Mouse (Mus musculus): Measurements from ENCODE around the gene Tbc1d19. TPM values are rescaled to one million over a fixed set of nuclear protein-coding genes. Genes with fewer than 3 reads are reported as not detected.

Tbc1d19 gene
- polyA plus RNA-seq, 1 experiment from 2014 or later: 3.7 TPM

DNA sequence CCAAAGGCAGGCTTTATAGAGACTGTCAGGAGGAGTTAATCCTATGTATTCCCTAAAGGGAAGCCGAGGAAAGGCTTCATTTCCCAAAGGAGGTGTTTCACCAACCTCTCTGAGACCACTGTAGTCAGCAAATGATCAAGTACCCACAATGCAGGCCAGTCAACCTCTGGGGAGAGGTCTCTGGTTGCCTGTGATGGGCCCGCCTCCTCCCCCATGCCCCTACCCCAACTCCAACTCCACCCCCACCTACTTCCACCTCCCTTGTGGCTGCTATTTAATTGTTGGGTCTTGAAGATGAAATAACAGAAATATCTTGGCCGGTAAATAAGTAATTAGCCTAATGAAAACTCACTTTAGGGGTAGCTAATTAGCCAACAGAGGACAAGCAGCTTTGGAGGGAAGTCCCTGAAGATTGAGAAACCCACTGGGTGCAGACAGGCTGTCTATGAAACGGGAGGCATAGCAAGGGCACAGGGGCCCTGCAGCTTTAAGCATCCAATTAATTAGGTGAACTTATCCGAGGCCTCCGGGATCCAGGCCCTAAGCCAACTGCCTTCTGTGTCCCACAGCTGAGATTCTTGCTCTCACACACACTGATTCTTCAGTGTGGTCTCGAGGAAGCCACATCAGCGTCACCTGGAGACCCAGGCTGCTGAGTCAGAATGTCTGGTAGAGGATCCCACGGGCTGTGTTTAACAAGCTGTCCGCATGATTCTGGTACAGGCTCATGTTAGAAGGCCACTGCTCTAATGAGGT lies 112.9 kb downstream of the Tbc1d19 start:
- Histone ChIP-seq H3K27ac (ENCODE audit: low read depth) (no peak overlapping the region), H3K4me1 (ENCODE audit: insufficient read depth) (no peaks in the 10 kb centered on the region), H3K27me3 (ENCODE audit: insufficient read depth, low read length) (no peaks in the 10 kb centered on the region), H3K9me3 (ENCODE audit: low read length) (0 out of 2 replicates have a peak, but pooled peaks cover 5% of the 10 kb centered on the region), H3K36me3 (replicated peaks; ENCODE audit: insufficient read depth, low read length) (no peaks in the 10 kb centered on the region), H3K4me2 (ENCODE audit: low read depth, low read length) (no peak overlapping the region), H3K9ac (replicated peaks) (no peak overlapping the region), H3K4me3 (ENCODE audit: low read depth, low read length) (no peak overlapping the region)
- no peak for DNase-seq
- TF ChIP-seq EP300 (IDR thresholded peaks at IDR 0.05; ENCODE audit: low read depth) (no peak), CTCF (IDR thresholded peaks at IDR 0.05; ENCODE audit: low read depth) (no peak)
- no peak for ATAC-seq
- 68% methylated on average over 10 of the region's 10 CpGs for WGBS (ENCODE audit: insufficient replicate concordance)

DNA sequence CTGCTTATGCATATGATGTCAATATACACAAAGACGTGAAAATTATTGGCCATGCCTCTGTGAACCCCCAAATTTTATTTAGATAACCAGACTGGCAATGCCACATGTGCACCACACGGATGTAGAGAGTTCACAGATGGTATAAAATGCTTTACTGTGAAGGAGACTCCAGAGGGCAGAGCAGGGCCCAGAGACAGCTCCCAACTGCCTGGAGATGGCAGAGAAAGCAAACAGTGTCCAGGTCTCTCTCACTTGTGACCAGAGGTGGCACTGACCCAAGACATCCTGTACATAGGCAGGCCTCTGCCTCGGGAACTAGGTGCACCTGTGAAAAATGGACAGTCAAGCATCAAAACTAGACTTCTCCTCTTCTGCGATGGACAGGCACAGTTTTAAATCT lies 114.6 kb downstream of the Tbc1d19 start:
- no peak overlapping the region for H3K9ac ChIP-seq (replicated peaks)
- H3K9me3 ChIP-seq (ENCODE audit: low read length): 0 out of 2 replicates have a peak, but pooled peaks cover 5% of the 10 kb centered on the region
- H3K36me3 ChIP-seq (replicated peaks; ENCODE audit: insufficient read depth, low read length): no peaks in the 10 kb centered on the region
- no peaks in the 10 kb centered on the region for H3K27me3 ChIP-seq (ENCODE audit: insufficient read depth, low read length)
- ATAC-seq (no peak), DNase-seq (no peak)
- H3K4me2 ChIP-seq (ENCODE audit: low read depth, low read length): no peak overlapping the region
- H3K4me1 ChIP-seq (ENCODE audit: insufficient read depth): no peaks in the 10 kb centered on the region
- TF ChIP-seq CTCF (IDR thresholded peaks at IDR 0.05; ENCODE audit: low read depth): peak; percentile 34
- no peak for TF ChIP-seq EP300 (IDR thresholded peaks at IDR 0.05; ENCODE audit: low read depth)
- H3K4me3 ChIP-seq (ENCODE audit: low read depth, low read length): no peak overlapping the region
- 61% methylated on average over 4 of the region's 4 CpGs for WGBS (ENCODE audit: insufficient replicate concordance)
- no peak overlapping the region for H3K27ac ChIP-seq (ENCODE audit: low read depth)

DNA sequence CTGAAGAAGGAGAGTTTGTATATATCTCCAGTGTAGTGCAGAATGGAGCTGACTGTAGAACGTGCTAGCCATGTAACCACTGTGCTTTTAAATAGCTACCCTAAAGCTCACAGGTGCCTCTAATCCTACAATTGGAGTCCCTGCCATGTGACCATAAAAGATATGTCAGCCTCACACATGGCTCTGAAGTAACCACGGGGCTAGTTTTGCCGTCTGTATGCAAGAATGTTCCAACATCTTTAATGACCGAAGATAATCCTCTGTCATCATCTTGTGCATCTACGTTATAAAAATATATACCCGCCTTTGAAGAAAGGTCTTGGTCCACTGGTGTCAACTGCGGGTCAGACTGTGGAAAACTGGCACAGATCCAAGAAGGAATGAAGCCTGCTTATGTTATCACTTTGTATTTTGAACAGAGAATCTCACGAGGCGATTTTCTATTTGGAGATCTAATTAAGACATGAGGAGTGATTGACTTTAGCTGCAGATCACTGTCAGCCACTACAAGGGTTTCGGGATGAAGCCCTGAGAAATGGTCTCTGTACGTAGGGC lies 117.0 kb downstream of the Tbc1d19 start:
- 72% methylated on average over 11 of the region's 11 CpGs for WGBS (ENCODE audit: insufficient replicate concordance)
- H3K27ac ChIP-seq (ENCODE audit: low read depth): no peak overlapping the region
- no peak overlapping the region for H3K4me2 ChIP-seq (ENCODE audit: low read depth, low read length)
- no peak overlapping the region for H3K4me3 ChIP-seq (ENCODE audit: low read depth, low read length)
- H3K4me1 ChIP-seq (ENCODE audit: insufficient read depth): peaks cover 4% of the 10 kb centered on the region; the same call in 1 of the 2 replicates
- no peaks in the 10 kb centered on the region for H3K36me3 ChIP-seq (replicated peaks; ENCODE audit: insufficient read depth, low read length)
- TF ChIP-seq CTCF (IDR thresholded peaks at IDR 0.05; ENCODE audit: low read depth) (no peak), EP300 (IDR thresholded peaks at IDR 0.05; ENCODE audit: low read depth) (no peak)
- no peak overlapping the region for H3K9ac ChIP-seq (replicated peaks)
- H3K27me3 ChIP-seq (ENCODE audit: insufficient read depth, low read length): no peaks in the 10 kb centered on the region
- H3K9me3 ChIP-seq (ENCODE audit: low read length): no peaks in the 10 kb centered on the region
- no peak for ATAC-seq
- DNase-seq: no peak

DNA sequence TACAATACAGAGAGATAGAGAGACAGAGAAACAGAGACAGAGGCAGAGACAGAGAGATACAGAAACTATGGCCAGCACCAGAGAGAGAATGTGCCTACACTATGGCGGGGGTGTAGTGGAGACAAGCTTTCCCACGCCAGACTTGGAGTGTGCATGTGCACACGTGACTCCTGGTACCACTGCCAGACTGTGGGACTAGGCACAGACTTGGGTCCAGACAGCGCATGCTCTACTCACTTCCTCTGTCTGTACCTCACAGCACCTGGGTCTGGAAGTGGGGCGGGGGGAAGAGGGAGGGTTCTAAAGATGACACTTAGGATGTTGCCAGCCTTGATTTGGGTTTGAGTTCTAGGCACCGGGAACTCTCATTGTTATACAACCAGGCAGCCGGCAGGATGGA lies 118.5 kb downstream of the Tbc1d19 start:
- DNase-seq: no peak
- Histone ChIP-seq H3K27ac (ENCODE audit: low read depth) (no peak overlapping the region), H3K9me3 (ENCODE audit: low read length) (no peaks in the 10 kb centered on the region), H3K9ac (replicated peaks) (no peak overlapping the region), H3K36me3 (replicated peaks; ENCODE audit: insufficient read depth, low read length) (no peaks in the 10 kb centered on the region), H3K27me3 (ENCODE audit: insufficient read depth, low read length) (no peaks in the 10 kb centered on the region), H3K4me3 (ENCODE audit: low read depth, low read length) (no peak overlapping the region), H3K4me2 (ENCODE audit: low read depth, low read length) (no peak overlapping the region), H3K4me1 (ENCODE audit: insufficient read depth) (peaks cover 4% of the 10 kb centered on the region; the same call in 1 of the 2 replicates)
- 63% methylated on average over 7 of the region's 7 CpGs for WGBS (ENCODE audit: insufficient replicate concordance)
- TF ChIP-seq CTCF (IDR thresholded peaks at IDR 0.05; ENCODE audit: low read depth) (no peak), EP300 (IDR thresholded peaks at IDR 0.05; ENCODE audit: low read depth) (no peak)
- ATAC-seq: no peak

DNA sequence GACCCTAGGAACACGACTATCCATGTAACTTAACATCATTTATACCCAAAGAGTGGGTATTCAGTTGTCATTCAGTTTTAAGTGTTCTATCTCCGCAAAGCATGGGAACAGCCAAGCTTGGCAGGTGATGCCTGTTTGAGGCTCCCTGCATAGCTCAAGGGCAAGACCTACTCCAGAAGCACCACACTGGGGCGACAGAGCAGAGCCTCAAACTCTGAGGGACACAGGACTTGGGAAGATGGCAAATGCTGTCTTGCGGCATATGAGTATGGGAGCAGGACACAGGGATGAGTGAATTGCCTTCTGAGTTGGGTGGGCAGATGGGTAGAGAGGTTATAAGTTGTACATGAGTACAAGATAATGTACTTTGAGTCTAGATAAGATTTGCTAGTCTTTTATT lies 119.1 kb downstream of the Tbc1d19 start:
- WGBS (ENCODE audit: insufficient replicate concordance): 77% methylated on average over 4 of the region's 4 CpGs
- DNase-seq: no peak
- Histone ChIP-seq H3K4me1 (ENCODE audit: insufficient read depth) (peaks cover 4% of the 10 kb centered on the region; the same call in 1 of the 2 replicates), H3K9me3 (ENCODE audit: low read length) (no peaks in the 10 kb centered on the region), H3K27ac (ENCODE audit: low read depth) (no peak overlapping the region), H3K9ac (replicated peaks) (no peak overlapping the region), H3K36me3 (replicated peaks; ENCODE audit: insufficient read depth, low read length) (no peaks in the 10 kb centered on the region), H3K4me2 (ENCODE audit: low read depth, low read length) (no peak overlapping the region), H3K27me3 (ENCODE audit: insufficient read depth, low read length) (no peaks in the 10 kb centered on the region), H3K4me3 (ENCODE audit: low read depth, low read length) (no peak overlapping the region)
- no peak for TF ChIP-seq EP300 (IDR thresholded peaks at IDR 0.05; ENCODE audit: low read depth)
- peak; percentile 22; the same call in 1 of the 2 replicates for TF ChIP-seq CTCF (IDR thresholded peaks at IDR 0.05; ENCODE audit: low read depth)
- no peak for ATAC-seq

DNA sequence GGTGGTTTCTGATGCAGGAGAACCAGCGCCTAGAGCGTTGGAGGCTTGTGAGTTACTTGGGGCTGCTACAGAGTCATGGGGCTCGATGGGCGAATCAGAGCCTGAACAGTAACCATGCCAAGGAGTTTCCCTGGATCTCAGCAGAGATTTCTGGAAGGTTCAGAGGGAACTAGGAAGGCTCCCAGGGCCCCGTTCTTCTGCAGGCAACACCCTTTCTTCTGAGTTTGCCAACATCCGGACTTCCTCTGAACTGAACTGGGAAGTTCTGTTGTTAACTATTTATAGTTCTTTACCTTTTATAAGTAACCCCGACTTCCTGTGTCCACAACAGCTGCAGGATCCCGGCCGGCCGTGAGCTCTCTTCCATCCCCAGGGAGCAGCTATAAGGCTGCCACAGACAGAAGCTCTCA lies 119.8 kb downstream of the Tbc1d19 start:
- WGBS (ENCODE audit: insufficient replicate concordance): 60% methylated on average over 10 of the region's 10 CpGs
- Histone ChIP-seq H3K4me2 (ENCODE audit: low read depth, low read length) (peak overlapping the region; percentile 7; the same call in 1 of the 2 replicates), H3K9ac (replicated peaks) (no peak overlapping the region), H3K4me3 (ENCODE audit: low read depth, low read length) (no peak overlapping the region), H3K36me3 (replicated peaks; ENCODE audit: insufficient read depth, low read length) (no peaks in the 10 kb centered on the region), H3K27ac (ENCODE audit: low read depth) (0 out of 2 replicates have a peak overlapping the region, but pooled peaks have one; percentile 12), H3K9me3 (ENCODE audit: low read length) (no peaks in the 10 kb centered on the region), H3K4me1 (ENCODE audit: insufficient read depth) (peaks cover 4% of the 10 kb centered on the region; the same call in 1 of the 2 replicates), H3K27me3 (ENCODE audit: insufficient read depth, low read length) (no peaks in the 10 kb centered on the region)
- DNase-seq: no peak
- no peak for TF ChIP-seq EP300 (IDR thresholded peaks at IDR 0.05; ENCODE audit: low read depth)
- TF ChIP-seq CTCF (IDR thresholded peaks at IDR 0.05; ENCODE audit: low read depth): no peak
- peak; percentile 36; the same call in 1 of the 2 replicates for ATAC-seq
